10 mouse cellular contexts compared by ENCODE assay signal in the genomic region with DNA sequence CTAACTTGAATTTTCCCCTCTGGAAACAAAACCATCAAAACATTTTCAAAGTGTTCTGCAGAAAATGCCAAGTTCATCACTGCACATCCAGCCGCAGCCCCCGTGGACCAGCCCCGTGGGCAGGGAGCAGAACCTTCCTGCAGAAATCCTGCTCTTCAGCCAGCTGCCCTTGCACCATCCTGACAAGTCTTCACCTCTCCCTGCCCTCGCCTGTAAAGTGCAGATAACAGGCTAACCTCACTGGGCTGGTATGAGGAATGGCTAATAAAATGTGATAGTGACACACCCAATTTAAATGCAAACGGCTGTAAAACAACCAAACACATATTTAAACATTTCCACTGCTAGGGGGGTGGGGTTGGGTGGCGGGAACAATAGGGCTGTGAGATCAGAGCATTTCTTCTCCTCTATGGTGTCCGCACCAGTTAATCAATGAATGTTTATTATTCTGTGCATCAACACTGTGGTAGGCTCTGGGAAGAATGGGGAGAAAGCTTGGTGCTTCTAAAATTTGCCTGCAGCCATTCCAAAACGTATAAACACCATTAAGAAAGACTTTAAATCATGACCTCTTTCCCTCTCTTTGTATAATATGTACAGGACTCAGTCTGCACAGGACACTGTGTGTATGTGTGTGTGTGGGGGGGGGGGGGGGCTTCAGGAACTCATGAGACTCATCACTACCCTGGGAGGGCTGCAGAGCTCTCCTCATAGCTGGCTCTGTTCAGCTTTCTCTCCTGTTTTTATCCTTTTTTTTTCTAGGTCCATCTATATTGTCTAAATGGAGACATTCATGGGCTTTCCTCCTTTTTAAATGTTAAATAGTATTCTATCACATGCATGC.
A peak's percentile ranks its signal among the peaks of the same experiment; 100 is the strongest.
DNase-seq lines count a peak whose midpoint lies in the region; ATAC-seq lines count a peak whose summit lies in the region.
"Had no signal": no experiment of that assay in that cellular context is flagged by ENCODE, and none has a peak within 500 bp of the region (broad histone marks: within the 10 kb centered on the region; RNA-seq: fewer than 3 reads in every experiment).

No protein-coding gene starts in this region.

- DNase-seq in cerebellum, adult 11 months, result no peak
- DNase-seq in cerebellum, adult 9-10 months, result no peak
- DNase-seq: adrenal gland, postnatal 10 days; lung, postnatal 36 days; right cerebral cortex, postnatal 14 days had no signal

- H3K4me2 ChIP-seq in midbrain, embryonic 12.5 days (replicated peaks), result no peak overlapping the region
- H3K4me2 ChIP-seq in midbrain, embryonic 15.5 days, result no peak overlapping the region
- H3K4me2 ChIP-seq in limb, embryonic 13.5 days (replicated peaks), result no peak overlapping the region
- H3K4me2 ChIP-seq in stomach, embryonic 14.5 days (replicated peaks; ENCODE audit: low read depth, low read length), result no peak overlapping the region

- no peak overlapping the region for H3K4me3 ChIP-seq in midbrain, embryonic 12.5 days
- H3K4me3 ChIP-seq in midbrain, embryonic 15.5 days, result no peak overlapping the region
- H3K4me3 ChIP-seq in limb, embryonic 13.5 days, result no peak overlapping the region
- H3K4me3 ChIP-seq in stomach, embryonic 14.5 days (ENCODE audit: low read depth, low read length), result no peak overlapping the region

- no peak overlapping the region for H3K9ac ChIP-seq in midbrain, embryonic 12.5 days (replicated peaks)
- H3K9ac ChIP-seq in midbrain, embryonic 15.5 days, result no peak overlapping the region
- no peak overlapping the region for H3K9ac ChIP-seq in limb, embryonic 13.5 days
- H3K9ac ChIP-seq in stomach, embryonic 14.5 days (replicated peaks; ENCODE audit: low read depth, low read length), result no peak overlapping the region

- no peaks in the 10 kb centered on the region for H3K36me3 ChIP-seq in midbrain, embryonic 12.5 days
- H3K36me3 ChIP-seq in midbrain, embryonic 15.5 days (replicated peaks), result no peaks in the 10 kb centered on the region
- H3K36me3 ChIP-seq in limb, embryonic 13.5 days, result no peaks in the 10 kb centered on the region
- no peaks in the 10 kb centered on the region for H3K36me3 ChIP-seq in stomach, embryonic 14.5 days (ENCODE audit: control insufficient read depth, insufficient read depth, low read length)

- H3K27me3 ChIP-seq in midbrain, embryonic 12.5 days, result no peaks in the 10 kb centered on the region
- no peaks in the 10 kb centered on the region for H3K27me3 ChIP-seq in midbrain, embryonic 15.5 days (replicated peaks)
- H3K27me3 ChIP-seq in limb, embryonic 13.5 days, result no peaks in the 10 kb centered on the region
- H3K27me3 ChIP-seq in stomach, embryonic 14.5 days (ENCODE audit: control insufficient read depth, insufficient read depth, low read length), result no peaks in the 10 kb centered on the region

- ATAC-seq in midbrain, embryonic 12.5 days (ENCODE audit: low FRiP score, low read depth), result peak; percentile 34; the same call in 1 of the 2 replicates
- no peak for ATAC-seq in midbrain, embryonic 15.5 days (replicated peaks)
- ATAC-seq in common myeloid progenitor, adult 5-6 weeks (replicated peaks; ENCODE audit: low read depth, poor library complexity, severe bottlenecking), result peak; percentile 76
- 0 out of 2 replicates have a peak, but pooled peaks have one; percentile 29 for ATAC-seq in limb, embryonic 13.5 days (ENCODE audit: low FRiP score, low read depth)
- peak; percentile 80; the same call in 1 of the 2 replicates for ATAC-seq in stomach, embryonic 14.5 days (ENCODE audit: insufficient number of reproducible peaks, insufficient read depth, low FRiP score, low read depth)

- peak overlapping the region; percentile 61 for H3K27ac ChIP-seq in midbrain, embryonic 12.5 days (replicated peaks)
- H3K27ac ChIP-seq in midbrain, embryonic 15.5 days, result no peak overlapping the region
- 0 out of 2 replicates have a peak overlapping the region, but pooled peaks have one; percentile 15 for H3K27ac ChIP-seq in limb, embryonic 13.5 days
- peak overlapping the region; percentile 59; the same call in 1 of the 2 replicates for H3K27ac ChIP-seq in stomach, embryonic 14.5 days (ENCODE audit: low read length)

- H3K4me1 ChIP-seq in midbrain, embryonic 12.5 days, result peaks cover 6% of the 10 kb centered on the region; the same call in 1 of the 2 replicates
- H3K4me1 ChIP-seq in midbrain, embryonic 15.5 days, result no peaks in the 10 kb centered on the region
- peaks cover 19% of the 10 kb centered on the region for H3K4me1 ChIP-seq in limb, embryonic 13.5 days
- H3K4me1 ChIP-seq in stomach, embryonic 14.5 days (ENCODE audit: control insufficient read depth, insufficient read depth, low read length), result peaks cover 4% of the 10 kb centered on the region; the same call in 1 of the 2 replicates

- WGBS in midbrain, embryonic 12.5 days, result 50% methylated on average over 8 of the region's 8 CpGs
- 46% methylated on average over 8 of the region's 8 CpGs for WGBS in midbrain, embryonic 15.5 days
- WGBS in limb, embryonic 13.5 days, result 25% methylated on average over 8 of the region's 8 CpGs
- WGBS in stomach, embryonic 14.5 days, result 11% methylated on average over 8 of the region's 8 CpGs

- no peaks in the 10 kb centered on the region for H3K9me3 ChIP-seq in midbrain, embryonic 12.5 days
- H3K9me3 ChIP-seq in midbrain, embryonic 15.5 days, result no peaks in the 10 kb centered on the region
- no peaks in the 10 kb centered on the region for H3K9me3 ChIP-seq in limb, embryonic 13.5 days
- H3K9me3 ChIP-seq in stomach, embryonic 14.5 days (ENCODE audit: control insufficient read depth, low read depth, low read length), result no peaks in the 10 kb centered on the region
